Mouse (Mus musculus) neutrophil, adult 83 days (primary cell): ENCODE data around the gene Prss58. TPM values are rescaled to one million over a fixed set of nuclear protein-coding genes. Genes with fewer than 3 reads are reported as not detected.

Experiments used
- total RNA-seq, 2 experiments: library from RNA; stranded (reverse); gene quantifications; one replicate each; pipeline ENCODE4 v1.2.4; 2023

Gene Prss58
- total RNA-seq, result not detected

GRCm38 (mm10) chr6:40900287-40900686, at the start of gene Prss58:
Prss58 (minus strand) TSS chr6:40900387.

GRCm38 (mm10) chr6:40940457-40940856, 40.3 kb upstream of the Prss58 start, which contains the start of gene 1700074P13Rik:
1700074P13Rik (minus strand) TSS chr6:40940557.

GRCm38 (mm10) chr6:40887394-40887793, 12.8 kb downstream of the Prss58 start, which contains the start of gene Moxd2:
Moxd2 (minus strand) TSS chr6:40887494.

Other genes starting within 250 kb of the Prss58 start
- gene Moxd2, start 12.9 kb downstream of the Prss58 start, total RNA-seq, result not detected
- gene 1700074P13Rik, start 40.2 kb upstream of the Prss58 start, total RNA-seq, result not detected
- not detected for gene Gm4744, start 51.5 kb upstream of the Prss58 start, total RNA-seq
- not detected for gene 1810009J06Rik, start 64.4 kb upstream of the Prss58 start, total RNA-seq
- not detected for gene Gm2663, start 99.1 kb upstream of the Prss58 start, total RNA-seq
- gene 2210010C04Rik, start 135.1 kb upstream of the Prss58 start, total RNA-seq, result not detected